Mouse (Mus musculus) erythroblast, embryonic 14.5 days (primary cell): ENCODE data around the gene Aadacl3.

Experiments used
- GATA1 ChIP-seq: IDR thresholded peaks from 2 replicates; pipeline ENCODE4 v1.6.1; 2012; ENCODE audit warnings: low read length, inconsistent platforms, mixed read lengths
- TAL1 ChIP-seq: IDR thresholded peaks from 3 replicates; pipeline ENCODE4 v1.6.1; 2012; ENCODE audit warnings: low read length, inconsistent platforms, mixed read lengths

DNA sequence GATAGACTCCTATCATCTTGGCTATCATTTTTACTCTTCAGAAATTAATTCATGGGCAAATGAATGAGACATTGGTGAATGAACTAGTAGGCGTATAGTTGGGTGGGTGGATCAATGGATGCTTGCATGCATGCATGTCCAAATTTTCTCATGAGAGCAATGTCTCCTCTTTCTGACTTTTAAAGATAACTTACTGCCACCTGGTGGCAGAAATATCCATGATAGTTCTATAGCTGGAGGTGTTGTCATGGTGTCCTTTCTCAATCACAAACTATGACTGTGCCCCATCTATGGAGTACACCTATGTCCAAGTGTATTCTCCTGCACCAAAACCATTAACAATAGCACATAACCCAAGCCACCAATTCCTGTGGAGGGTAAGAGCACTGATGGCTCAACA lies 43.0 kb upstream of the Aadacl3 start:
- TF ChIP-seq GATA1 (no peak), TAL1 (no peak)
